ENCODE assay signal across 9 mouse cellular contexts in the genomic region with DNA sequence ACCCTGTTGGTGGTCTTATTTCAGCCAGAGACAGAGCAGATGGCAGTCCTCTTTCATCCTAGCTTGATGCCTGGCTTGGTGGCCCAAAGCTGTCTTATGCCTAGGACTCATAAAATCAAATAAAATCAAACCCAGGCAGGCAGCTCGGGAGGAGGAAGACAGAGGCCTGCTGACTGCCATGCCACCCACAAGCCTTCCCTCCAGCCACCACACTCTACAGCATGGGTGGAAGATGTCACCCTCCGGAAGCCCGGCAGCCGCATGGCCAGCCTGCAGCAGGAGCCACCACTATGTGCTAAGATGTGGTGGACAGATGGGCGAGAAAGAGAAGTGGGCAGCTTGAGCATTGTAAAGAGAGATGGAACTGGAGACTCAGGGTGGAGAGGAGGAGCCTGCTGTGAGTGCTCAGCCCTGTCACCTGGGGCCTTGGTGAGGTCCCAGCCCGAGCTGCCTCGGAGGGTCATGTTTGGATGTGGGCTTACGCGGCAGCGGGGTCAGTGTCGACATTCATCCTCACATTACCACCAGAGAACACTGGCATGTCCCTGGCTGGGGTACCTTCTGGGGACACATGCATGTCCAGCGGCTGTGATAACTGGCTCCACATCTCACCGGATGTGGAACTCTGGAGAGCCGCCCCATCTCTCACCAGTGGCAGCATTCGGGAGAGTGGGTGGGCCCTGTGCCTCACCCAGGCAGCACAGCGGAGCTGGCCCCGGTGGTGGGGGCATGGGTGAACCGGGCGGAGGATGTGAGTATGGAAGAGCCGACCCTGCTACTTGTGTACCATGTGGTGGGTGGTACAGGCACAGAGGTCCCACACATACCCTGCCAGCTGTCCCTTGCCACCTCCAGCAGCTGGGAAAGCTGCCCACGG. TPM values are rescaled to one million over a fixed set of nuclear protein-coding genes. Genes with fewer than 3 reads are reported as not detected.
A peak's percentile ranks its signal among the peaks of the same experiment; 100 is the strongest.
DNase-seq lines count a peak whose midpoint lies in the region; ATAC-seq and TF ChIP-seq lines count a peak whose summit lies in the region.
"Had no signal": no experiment of that assay in that cellular context is flagged by ENCODE, and none has a peak within 500 bp of the region (broad histone marks: within the 10 kb centered on the region; RNA-seq: fewer than 3 reads in every experiment).

No protein-coding gene starts in this region.

- ATAC-seq in lung, embryonic 16.5 days (ENCODE audit: low read depth), result 0 out of 2 replicates have a peak, but pooled peaks have one; percentile 23
- ATAC-seq in erythroid progenitor cell, adult 5-6 weeks (replicated peaks; ENCODE audit: low FRiP score, poor library complexity, severe bottlenecking), result peak; percentile 46; the same call in 1 of the 2 replicates
- 0 out of 2 replicates have a peak, but pooled peaks have one; percentile 28 for ATAC-seq in midbrain, embryonic 16.5 days

- H3K36me3 ChIP-seq in heart, embryonic 10.5 days, result no peaks in the 10 kb centered on the region
- H3K36me3 ChIP-seq in lung, embryonic 16.5 days (ENCODE audit: control insufficient read depth, insufficient read depth, low read length), result no peaks in the 10 kb centered on the region
- H3K36me3 ChIP-seq in midbrain, embryonic 16.5 days (ENCODE audit: control insufficient read depth, insufficient read depth, low read length), result no peaks in the 10 kb centered on the region
- H3K36me3 ChIP-seq: liver, embryonic 15.5 days had no signal

- peak overlapping the region; percentile 42; the same call in 1 of the 2 replicates for H3K4me3 ChIP-seq in heart, embryonic 10.5 days
- no peak overlapping the region for H3K4me3 ChIP-seq in lung, embryonic 16.5 days (ENCODE audit: low read length)
- H3K4me3 ChIP-seq in lung, adult 2 months (replicated peaks; ENCODE audit: extremely low read depth, low read depth, low read length), result no peak overlapping the region
- no peak overlapping the region for H3K4me3 ChIP-seq in midbrain, embryonic 16.5 days (ENCODE audit: low read depth, low read length)
- H3K4me3 ChIP-seq: liver, embryonic 15.5 days had no signal

- TF ChIP-seq POLR2A in lung, adult 2 months (IDR thresholded peaks at IDR 0.05; ENCODE audit: borderline replicate concordance, extremely low read depth, low read depth, low read length), result no peak

- H3K4me2 ChIP-seq in lung, embryonic 16.5 days (ENCODE audit: low read depth, low read length), result peak overlapping the region; percentile 29
- H3K4me2 ChIP-seq in midbrain, embryonic 16.5 days (ENCODE audit: low read length), result no peak overlapping the region
- H3K4me2 ChIP-seq: liver, embryonic 15.5 days had no signal

- 34% methylated on average over 21 of the region's 21 CpGs for WGBS in heart, embryonic 10.5 days
- WGBS in lung, embryonic 16.5 days, result 27% methylated on average over 21 of the region's 21 CpGs
- 45% methylated on average over 21 of the region's 21 CpGs for WGBS in lung, adult 2 months
- 42% methylated on average over 21 of the region's 21 CpGs for WGBS in midbrain, embryonic 16.5 days

- no peak for DNase-seq in heart, embryonic 10.5 days (ENCODE audit: low spot score)
- DNase-seq in heart, adult 18-20 months, result no peak
- DNase-seq in lung, adult 2 months, result no peak
- DNase-seq in urinary bladder, adult 2 months (ENCODE audit: low spot score), result no peak
- DNase-seq in urinary bladder, adult 18-20 months (ENCODE audit: low spot score in 2 of 2), result no peak

- no peaks in the 10 kb centered on the region for H3K9me3 ChIP-seq in heart, embryonic 10.5 days
- no peaks in the 10 kb centered on the region for H3K9me3 ChIP-seq in lung, embryonic 16.5 days (ENCODE audit: control insufficient read depth, low read length)
- no peaks in the 10 kb centered on the region for H3K9me3 ChIP-seq in midbrain, embryonic 16.5 days (replicated peaks; ENCODE audit: control insufficient read depth, low read length, poor library complexity, severe bottlenecking)
- H3K9me3 ChIP-seq: liver, embryonic 15.5 days had no signal

- H3K27ac ChIP-seq in heart, embryonic 10.5 days, result no peak overlapping the region
- H3K27ac ChIP-seq in lung, embryonic 16.5 days (ENCODE audit: low read length), result no peak overlapping the region
- H3K27ac ChIP-seq in midbrain, embryonic 16.5 days (ENCODE audit: low read length), result no peak overlapping the region
- H3K27ac ChIP-seq: liver, embryonic 15.5 days had no signal

- TF ChIP-seq CTCF in lung, adult 2 months (IDR thresholded peaks at IDR 0.05; ENCODE audit: insufficient read depth, low read length), result no peak

- peaks cover 8% of the 10 kb centered on the region; the same call in 1 of the 2 replicates for H3K4me1 ChIP-seq in heart, embryonic 10.5 days
- H3K4me1 ChIP-seq in lung, embryonic 16.5 days (replicated peaks; ENCODE audit: control insufficient read depth, insufficient read depth, low read length), result no peaks in the 10 kb centered on the region
- peaks cover 3% of the 10 kb centered on the region; the same call in 1 of the 2 replicates for H3K4me1 ChIP-seq in lung, adult 2 months (ENCODE audit: control insufficient read depth, insufficient read depth, low read length)
- no peaks in the 10 kb centered on the region for H3K4me1 ChIP-seq in midbrain, embryonic 16.5 days (ENCODE audit: control insufficient read depth, insufficient read depth, low read length)
- H3K4me1 ChIP-seq: liver, embryonic 15.5 days had no signal

- no peak overlapping the region for H3K9ac ChIP-seq in lung, embryonic 16.5 days (ENCODE audit: low read length)
- no peak overlapping the region for H3K9ac ChIP-seq in midbrain, embryonic 16.5 days (ENCODE audit: low read depth, low read length)
- H3K9ac ChIP-seq: liver, embryonic 15.5 days had no signal

- H3K27me3 ChIP-seq in heart, embryonic 10.5 days (ENCODE audit: insufficient read depth, poor library complexity, severe bottlenecking), result peaks cover 6% of the 10 kb centered on the region; the same call in 1 of the 2 replicates
- H3K27me3 ChIP-seq in lung, embryonic 16.5 days (ENCODE audit: control insufficient read depth, insufficient read depth, low read depth, low read length), result no peaks in the 10 kb centered on the region
- no peaks in the 10 kb centered on the region for H3K27me3 ChIP-seq in midbrain, embryonic 16.5 days (ENCODE audit: control insufficient read depth, insufficient read depth, low read depth, low read length)
- H3K27me3 ChIP-seq: liver, embryonic 15.5 days had no signal

RNA-seq across cellular contexts. Expression of a gene that starts 29.9 kb away (rescaled TPM):
- polyA plus RNA-seq in heart, embryonic 10.5 days (2016; fragmentation: Nextera tagmentation; extraction: Ambion mirVana), result 0.11 and 0.29 TPM in 2 replicates
- total RNA-seq in heart, adult 18-20 months (2021), result 10 to 100 TPM; 17.9 to 20.3 TPM
- 0.23 and 0.60 TPM in 2 replicates for polyA plus RNA-seq in lung, embryonic 16.5 days (2015; fragmentation: Nextera tagmentation; extraction: Ambion mirVana)
- 0.58 and 0.72 TPM in 2 replicates for polyA plus RNA-seq in lung, adult 2 months (2012; rRNA removed)
- total RNA-seq in erythroid progenitor cell, adult 5-6 weeks (2015; ENCODE audit: low replicate concordance), result not detected in 2 replicates
- not detected in 2 replicates for total RNA-seq in erythroid progenitor cell, adult 5-6 weeks (2017; ENCODE audit: low replicate concordance)
- polyA plus RNA-seq in midbrain, embryonic 16.5 days (2015; fragmentation: Nextera tagmentation; extraction: Ambion mirVana), result 35.7 and 40.9 TPM in 2 replicates
- 0.98 and 2.0 TPM in 2 replicates for polyA plus RNA-seq in urinary bladder, adult 2 months (2012; rRNA removed)

Comparison
In these comparisons a context has a peak if more than half of its experiments do, and no peak if none do; other contexts are left out.
1. RNA of a gene that starts 29.9 kb away (polyA plus RNA-seq): 35.7 to 40.9 TPM in midbrain, embryonic 16.5 days; 0.98 to 2.0 TPM in urinary bladder, adult 2 months, 0.58 to 0.72 TPM in lung, adult 2 months, 0.11 to 0.29 TPM in heart, embryonic 10.5 days and 0.23 to 0.60 TPM in lung, embryonic 16.5 days; every median in the first group is over 10 times any median in the second.
2. Peak in every context shown above with its lines, with median percentiles within 50 percentile points of each other: ATAC-seq.